Mouse (Mus musculus): Measurements from ENCODE around the gene Dixdc1. TPM values are rescaled to one million over a fixed set of nuclear protein-coding genes. Genes with fewer than 3 reads are reported as not detected.

Dixdc1 gene
- total RNA-seq, 2 experiments from 2014 or later: 4.0 to 6.2 TPM

- intact Hi-C loops (cut with DNase I): no loop called here
- DNase-seq: no peak
Measured at GRCm38 (mm10) chr9:50750706-50751105, 11.4 kb upstream of the Dixdc1 start.

- DNase-seq: peak in 1 of 2 experiments; percentile 33
- intact Hi-C loops (cut with DNase I): no loop called here
Measured at GRCm38 (mm10) chr9:50746214-50746677, 6.9 kb upstream of the Dixdc1 start, which contains the start of gene 2310030G06Rik. Gene 2310030G06Rik (minus strand): TSS chr9:50746536.

GRCm38 (mm10) chr9:50745806-50746205 lies 6.5 kb upstream of the Dixdc1 start:
- intact Hi-C loops (cut with DNase I): no loop called here

GRCm38 (mm10) chr9:50742744-50743143 lies 3.4 kb upstream of the Dixdc1 start:
- intact Hi-C loops (cut with DNase I): no loop called here
- DNase-seq: no peak

More at GRCm38 (mm10) chr9:50745806-50746205, 6.5 kb upstream of the Dixdc1 start:
- no peak for DNase-seq

GRCm38 (mm10) chr9:50742261-50742660 lies 2.9 kb upstream of the Dixdc1 start:
- intact Hi-C loops (cut with DNase I): no loop called here
- no peak for DNase-seq

- DNase-seq: no peak
- intact Hi-C loops (cut with DNase I): no loop called here
Measured at GRCm38 (mm10) chr9:50740867-50741784, 1.8 kb upstream of the Dixdc1 start.

GRCm38 (mm10) chr9:50734989-50735388 lies 4.3 kb downstream of the Dixdc1 start:
- intact Hi-C loops (cut with DNase I): loop anchor here (2.0 kb wide), 1 partner anchor 26 kb away; no protein-coding TSS in a partner anchor
- DNase-seq: peak; percentile 61 to 72

- intact Hi-C loops (cut with DNase I): no loop called here
Measured at GRCm38 (mm10) chr9:50732560-50732959, 6.8 kb downstream of the Dixdc1 start.

GRCm38 (mm10) chr9:50729600-50729999 lies 9.7 kb downstream of the Dixdc1 start:
- intact Hi-C loops (cut with DNase I): loop anchor here (5.0 kb wide), 1 partner anchor 33 kb away; no protein-coding TSS in a partner anchor
- DNase-seq: no peak

More at GRCm38 (mm10) chr9:50732560-50732959, 6.8 kb downstream of the Dixdc1 start:
- no peak for DNase-seq

- DNase-seq: peak; percentile 73 to 76
- intact Hi-C loops (cut with DNase I): loop anchor here (5.0 kb wide), 1 partner anchor 34 kb away; no protein-coding TSS in a partner anchor
Measured at GRCm38 (mm10) chr9:50727925-50728651, 11.2 kb downstream of the Dixdc1 start.

GRCm38 (mm10) chr9:50727171-50727924 lies 12.0 kb downstream of the Dixdc1 start:
- intact Hi-C loops (cut with DNase I): loop anchor here (5.0 kb wide), 1 partner anchor 35 kb away; no protein-coding TSS in a partner anchor
- peak in 1 of 2 experiments; percentile 26 for DNase-seq

- no peak for DNase-seq
- intact Hi-C loops (cut with DNase I): loop anchor here (5.0 kb wide), 1 partner anchor 36 kb away; no protein-coding TSS in a partner anchor
Measured at GRCm38 (mm10) chr9:50725921-50726590, 13.3 kb downstream of the Dixdc1 start.

GRCm38 (mm10) chr9:50724661-50725330 lies 14.5 kb downstream of the Dixdc1 start:
- DNase-seq: no peak
- intact Hi-C loops (cut with DNase I): loop anchor here (5.0 kb wide), 1 partner anchor 38 kb away; no protein-coding TSS in a partner anchor

- intact Hi-C loops (cut with DNase I): no loop called here
- DNase-seq: no peak
Measured at GRCm38 (mm10) chr9:50724147-50724546, 15.2 kb downstream of the Dixdc1 start.

- intact Hi-C loops (cut with DNase I): no loop called here
Measured at GRCm38 (mm10) chr9:50723406-50723805, 15.9 kb downstream of the Dixdc1 start.

GRCm38 (mm10) chr9:50722451-50722911 lies 16.8 kb downstream of the Dixdc1 start:
- DNase-seq: peak in 1 of 2 experiments; percentile 40
- intact Hi-C loops (cut with DNase I): no loop called here

More at GRCm38 (mm10) chr9:50723406-50723805, 15.9 kb downstream of the Dixdc1 start:
- peak; percentile 77 to 90 for DNase-seq

- intact Hi-C loops (cut with DNase I): no loop called here
- no peak for DNase-seq
Measured at GRCm38 (mm10) chr9:50721061-50721460, 18.3 kb downstream of the Dixdc1 start.

- DNase-seq: no peak
- intact Hi-C loops (cut with DNase I): no loop called here
Measured at GRCm38 (mm10) chr9:50718878-50719277, 20.4 kb downstream of the Dixdc1 start.

- DNase-seq: no peak
- intact Hi-C loops (cut with DNase I): no loop called here
Measured at GRCm38 (mm10) chr9:50714188-50714587, 25.1 kb downstream of the Dixdc1 start.
